Mouse (Mus musculus) C2C12 (cell line): ENCODE measurements around the gene 1700023F06Rik.

Experiments
- CEBPB ChIP-seq: IDR thresholded peaks from one replicate; pipeline ENCODE4 v1.6.1; 2011; ENCODE audit warnings: low read depth, mild to moderate bottlenecking, control low read depth, moderate library complexity
- CTCF ChIP-seq: IDR thresholded peaks from one replicate; pipeline ENCODE4 v1.5.1; 2011; ENCODE audit not compliant: control insufficient read depth, insufficient read depth, insufficient read length
- FOSL1 ChIP-seq: IDR thresholded peaks from one replicate; pipeline ENCODE4 v1.8.0; 2011; ENCODE audit warnings: mild to moderate bottlenecking, low read length; ENCODE audit not compliant: poor library complexity, insufficient read depth, severe bottlenecking
- MAX ChIP-seq: IDR thresholded peaks from one replicate; pipeline ENCODE4 v1.6.1; 2011; ENCODE audit warnings: mild to moderate bottlenecking, control low read depth
- MYOG ChIP-seq: IDR thresholded peaks from one replicate; pipeline ENCODE4 v1.6.1; 2011; ENCODE audit not compliant: control insufficient read depth, insufficient read length; ENCODE audit errors: extremely low read depth
- USF1 ChIP-seq: IDR thresholded peaks from one replicate; pipeline ENCODE4 v1.6.1; 2011; ENCODE audit warnings: low read depth, mild to moderate bottlenecking, control low read depth, moderate library complexity

- TF ChIP-seq MAX = no peak
- no peak for TF ChIP-seq CTCF
- no peak for TF ChIP-seq MYOG
- TF ChIP-seq USF1 = no peak
- no peak for TF ChIP-seq CEBPB
- no peak for TF ChIP-seq FOSL1
These were observed 41.2 kb upstream of the 1700023F06Rik start for GRCm38 (mm10) chr11:103249509-103249908.
